Mouse (Mus musculus): ENCODE data around the gene Isl2. TPM values are rescaled to one million over a fixed set of nuclear protein-coding genes. Genes with fewer than 3 reads are reported as not detected.

The Isl2 gene
- 0.31 TPM in 1 of 2 replicates, not detected in the other for polyA plus RNA-seq (2015; fragmentation: Nextera tagmentation; extraction: Ambion mirVana)

DNA sequence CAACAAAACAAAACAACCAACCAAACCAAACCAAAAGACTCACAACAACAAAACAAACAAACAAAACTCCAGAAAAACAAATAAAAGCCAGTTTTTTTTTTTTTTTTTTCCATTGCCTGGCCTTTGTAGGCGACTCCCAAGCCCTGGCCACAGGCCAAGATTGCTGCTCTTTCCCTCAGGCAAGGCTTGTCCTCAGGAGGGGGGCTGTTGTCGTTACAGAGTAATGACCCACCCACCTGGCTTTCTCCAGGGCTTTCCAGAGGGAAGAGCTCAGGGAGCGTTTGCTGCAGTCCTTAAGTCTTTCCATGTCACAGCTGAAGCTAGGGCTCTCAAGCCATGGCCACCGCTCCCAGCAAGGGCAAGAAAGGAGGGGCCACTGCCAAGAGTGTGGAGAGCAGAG, at the start of gene Isl2:
Gene Isl2, plus strand, starts transcription at position 296 of the 400 bp plus-strand sequence.
- Histone ChIP-seq H3K27me3 (ENCODE audit: control insufficient read depth, insufficient read depth, low read depth, low read length) (peaks cover 57% of the 10 kb centered on the region), H3K4me3 (ENCODE audit: low read length) (no peak within 1 kb of the TSS), H3K9ac (ENCODE audit: low read length) (no peak within 1 kb of the TSS), H3K27ac (ENCODE audit: low read length) (no peak within 1 kb of the TSS), H3K36me3 (ENCODE audit: control insufficient read depth, insufficient read depth, low read length) (no peaks in the 10 kb centered on the region), H3K4me2 (ENCODE audit: low read depth, low read length) (no peak within 1 kb of the TSS), H3K4me1 (replicated peaks; ENCODE audit: control insufficient read depth, insufficient read depth, low read length) (peaks cover 17% of the 10 kb centered on the region), H3K9me3 (ENCODE audit: control insufficient read depth, low read length) (no peaks in the 10 kb centered on the region)
- WGBS = 8% methylated on average over 4 of the region's 4 CpGs
- ATAC-seq (ENCODE audit: low read depth) = no peak

DNA sequence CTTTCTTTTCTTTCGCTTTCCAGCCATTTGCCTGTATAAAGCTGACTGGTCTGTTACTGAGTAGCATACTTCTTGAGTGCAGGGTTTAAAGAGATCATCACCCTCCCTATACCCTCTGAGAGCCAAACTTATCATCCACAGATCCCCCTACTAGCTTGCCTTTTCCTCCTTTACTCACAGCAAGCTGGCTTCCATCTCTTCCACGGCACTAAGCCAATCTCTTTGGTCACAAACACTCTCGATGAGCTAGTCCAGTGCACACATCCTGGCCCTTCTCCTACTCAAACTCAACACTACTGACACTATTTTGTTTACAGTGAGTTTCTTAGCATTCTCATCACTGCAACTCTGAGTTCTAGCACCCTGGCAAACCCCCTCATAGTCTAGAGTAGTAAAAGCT, 30.6 kb upstream of the Isl2 start:
- no peaks in the 10 kb centered on the region for H3K27me3 ChIP-seq (ENCODE audit: control insufficient read depth, insufficient read depth, low read depth, low read length)
- 75% methylated on average over 3 of the region's 3 CpGs for WGBS
- H3K9me3 ChIP-seq (ENCODE audit: control insufficient read depth, low read length) = no peaks in the 10 kb centered on the region
- no peak for ATAC-seq (ENCODE audit: low read depth)
- no peak overlapping the region for H3K4me2 ChIP-seq (ENCODE audit: low read depth, low read length)
- peaks cover 14% of the 10 kb centered on the region; the same call in 1 of the 2 replicates for H3K4me1 ChIP-seq (replicated peaks; ENCODE audit: control insufficient read depth, insufficient read depth, low read length)
- no peak overlapping the region for H3K4me3 ChIP-seq (ENCODE audit: low read length)
- H3K9ac ChIP-seq (ENCODE audit: low read length) = no peak overlapping the region
- no peaks in the 10 kb centered on the region for H3K36me3 ChIP-seq (ENCODE audit: control insufficient read depth, insufficient read depth, low read length)
- no peak overlapping the region for H3K27ac ChIP-seq (ENCODE audit: low read length)

GRCm38 (mm10) chr9:55508701-55509100, 29.8 kb upstream of the Isl2 start:
- WGBS = 76% methylated on average over 4 of the region's 4 CpGs
- H3K27ac ChIP-seq (ENCODE audit: low read length) = no peak overlapping the region
- H3K4me3 ChIP-seq (ENCODE audit: low read length) = no peak overlapping the region
- no peak overlapping the region for H3K9ac ChIP-seq (ENCODE audit: low read length)
- H3K9me3 ChIP-seq (ENCODE audit: control insufficient read depth, low read length) = no peaks in the 10 kb centered on the region
- no peaks in the 10 kb centered on the region; the same call in 1 of the 2 replicates for H3K27me3 ChIP-seq (ENCODE audit: control insufficient read depth, insufficient read depth, low read depth, low read length)
- H3K36me3 ChIP-seq (ENCODE audit: control insufficient read depth, insufficient read depth, low read length) = no peaks in the 10 kb centered on the region
- no peak for ATAC-seq (ENCODE audit: low read depth)
- H3K4me1 ChIP-seq (replicated peaks; ENCODE audit: control insufficient read depth, insufficient read depth, low read length) = peaks cover 14% of the 10 kb centered on the region; the same call in 1 of the 2 replicates
- H3K4me2 ChIP-seq (ENCODE audit: low read depth, low read length) = no peak overlapping the region

GRCm38 (mm10) chr9:55509731-55510130, 28.7 kb upstream of the Isl2 start:
- Histone ChIP-seq H3K9me3 (ENCODE audit: control insufficient read depth, low read length) (no peaks in the 10 kb centered on the region), H3K4me1 (replicated peaks; ENCODE audit: control insufficient read depth, insufficient read depth, low read length) (peaks cover 14% of the 10 kb centered on the region; the same call in 1 of the 2 replicates), H3K27me3 (ENCODE audit: control insufficient read depth, insufficient read depth, low read depth, low read length) (no peaks in the 10 kb centered on the region; the same call in 1 of the 2 replicates), H3K4me3 (ENCODE audit: low read length) (no peak overlapping the region), H3K36me3 (ENCODE audit: control insufficient read depth, insufficient read depth, low read length) (no peaks in the 10 kb centered on the region), H3K27ac (ENCODE audit: low read length) (no peak overlapping the region), H3K9ac (ENCODE audit: low read length) (no peak overlapping the region), H3K4me2 (ENCODE audit: low read depth, low read length) (no peak overlapping the region)
- no peak for ATAC-seq (ENCODE audit: low read depth)
- WGBS = 72% methylated on average over 1 of the region's 1 CpGs

DNA sequence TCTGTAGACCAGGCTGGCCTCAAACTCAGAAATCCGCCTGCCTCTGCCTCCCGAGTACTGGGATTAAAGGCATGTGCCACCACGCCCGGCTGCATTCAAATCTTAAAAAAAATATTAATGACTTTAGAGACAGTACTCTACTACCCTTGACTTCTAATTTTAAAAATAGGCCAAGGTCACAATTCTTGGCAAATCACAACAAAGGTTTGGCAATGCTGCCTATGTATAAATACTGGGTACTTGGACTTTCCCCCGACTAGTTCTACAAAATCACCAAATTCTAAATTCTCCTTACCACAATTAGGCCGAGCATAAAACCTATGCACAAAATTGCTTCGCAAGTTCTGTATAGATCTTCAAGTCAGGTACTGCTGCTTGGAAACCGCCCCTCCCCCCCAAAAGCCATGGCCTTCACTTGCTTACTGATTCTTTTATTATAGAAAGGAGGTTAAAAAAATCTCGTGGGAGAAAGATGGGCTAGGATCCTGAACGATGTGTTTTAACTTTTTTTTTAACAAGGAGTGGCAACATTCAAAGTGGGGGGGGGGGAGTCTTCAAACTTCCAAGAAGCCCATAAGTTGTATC, 27.7 kb upstream of the Isl2 start:
- no peaks in the 10 kb centered on the region for H3K36me3 ChIP-seq (ENCODE audit: control insufficient read depth, insufficient read depth, low read length)
- no peaks in the 10 kb centered on the region; the same call in 1 of the 2 replicates for H3K27me3 ChIP-seq (ENCODE audit: control insufficient read depth, insufficient read depth, low read depth, low read length)
- ATAC-seq (ENCODE audit: low read depth) = no peak
- 74% methylated on average over 10 of the region's 10 CpGs for WGBS
- H3K9me3 ChIP-seq (ENCODE audit: control insufficient read depth, low read length) = no peaks in the 10 kb centered on the region
- peak overlapping the region; percentile 91 for H3K4me2 ChIP-seq (ENCODE audit: low read depth, low read length)
- peak overlapping the region; percentile 98 for H3K4me3 ChIP-seq (ENCODE audit: low read length)
- H3K4me1 ChIP-seq (replicated peaks; ENCODE audit: control insufficient read depth, insufficient read depth, low read length) = peaks cover 14% of the 10 kb centered on the region; the same call in 1 of the 2 replicates
- no peak overlapping the region for H3K27ac ChIP-seq (ENCODE audit: low read length)
- no peak overlapping the region for H3K9ac ChIP-seq (ENCODE audit: low read length)

- Histone ChIP-seq H3K4me2 (ENCODE audit: low read depth, low read length) (peak overlapping the region; percentile 91), H3K4me3 (ENCODE audit: low read length) (peak overlapping the region; percentile 98), H3K9ac (ENCODE audit: low read length) (peak overlapping the region; percentile 96), H3K36me3 (ENCODE audit: control insufficient read depth, insufficient read depth, low read length) (no peaks in the 10 kb centered on the region), H3K4me1 (replicated peaks; ENCODE audit: control insufficient read depth, insufficient read depth, low read length) (peaks cover 14% of the 10 kb centered on the region; the same call in 1 of the 2 replicates), H3K27me3 (ENCODE audit: control insufficient read depth, insufficient read depth, low read depth, low read length) (no peaks in the 10 kb centered on the region; the same call in 1 of the 2 replicates), H3K9me3 (ENCODE audit: control insufficient read depth, low read length) (no peaks in the 10 kb centered on the region), H3K27ac (ENCODE audit: low read length) (peak overlapping the region; percentile 94)
- under 1% methylated on average over 32 of the region's 32 CpGs for WGBS
- ATAC-seq (ENCODE audit: low read depth) = peak; percentile 85
Observed at GRCm38 (mm10) chr9:55511521-55511993, 26.9 kb upstream of the Isl2 start.

- peak within 1 kb of the TSS; percentile 94 for H3K27ac ChIP-seq (ENCODE audit: low read length)
- H3K36me3 ChIP-seq (ENCODE audit: control insufficient read depth, insufficient read depth, low read length) = no peaks in the 10 kb centered on the region
- H3K4me3 ChIP-seq (ENCODE audit: low read length) = peak within 1 kb of the TSS; percentile 98
- H3K4me2 ChIP-seq (ENCODE audit: low read depth, low read length) = peak within 1 kb of the TSS; percentile 91
- peak within 1 kb of the TSS; percentile 96 for H3K9ac ChIP-seq (ENCODE audit: low read length)
- WGBS = under 1% methylated on average over 47 of the region's 47 CpGs
- H3K4me1 ChIP-seq (replicated peaks; ENCODE audit: control insufficient read depth, insufficient read depth, low read length) = peaks cover 14% of the 10 kb centered on the region; the same call in 1 of the 2 replicates
- no peaks in the 10 kb centered on the region; the same call in none of the 2 replicates for H3K27me3 ChIP-seq (ENCODE audit: control insufficient read depth, insufficient read depth, low read depth, low read length)
- ATAC-seq (ENCODE audit: low read depth) = peak; percentile 100
- no peaks in the 10 kb centered on the region for H3K9me3 ChIP-seq (ENCODE audit: control insufficient read depth, low read length)
Observed at GRCm38 (mm10) chr9:55512027-55512543, 26.4 kb upstream of the Isl2 start, which contains the start of gene Etfa. Gene Etfa (minus strand): TSS chr9:55512243.

DNA sequence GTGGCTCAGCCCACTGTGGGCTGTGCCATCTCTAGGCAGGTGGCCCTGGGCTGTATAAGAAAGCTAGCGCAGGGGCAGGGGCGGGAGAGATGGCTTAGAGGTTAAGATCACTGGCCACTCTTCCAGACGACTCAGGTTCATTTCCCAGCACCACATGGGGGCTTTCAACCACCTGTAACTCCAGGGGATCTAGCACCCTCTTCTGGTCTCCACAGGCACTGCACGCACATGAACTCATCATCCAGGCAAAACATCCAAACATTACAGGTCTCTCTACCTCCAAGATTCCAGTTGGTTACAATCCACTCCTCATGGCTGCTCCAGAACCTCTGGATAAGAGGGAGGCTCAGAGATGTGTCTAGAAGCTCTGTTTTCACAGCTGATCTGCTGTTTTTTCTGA, 12.8 kb upstream of the Isl2 start:
- Histone ChIP-seq H3K9ac (ENCODE audit: low read length) (no peak overlapping the region), H3K27ac (ENCODE audit: low read length) (no peak overlapping the region), H3K4me2 (ENCODE audit: low read depth, low read length) (no peak overlapping the region), H3K9me3 (ENCODE audit: control insufficient read depth, low read length) (no peaks in the 10 kb centered on the region), H3K27me3 (ENCODE audit: control insufficient read depth, insufficient read depth, low read depth, low read length) (no peaks in the 10 kb centered on the region), H3K4me3 (ENCODE audit: low read length) (no peak overlapping the region), H3K4me1 (replicated peaks; ENCODE audit: control insufficient read depth, insufficient read depth, low read length) (no peaks in the 10 kb centered on the region), H3K36me3 (ENCODE audit: control insufficient read depth, insufficient read depth, low read length) (no peaks in the 10 kb centered on the region)
- 47% methylated on average over 4 of the region's 4 CpGs for WGBS
- no peak for ATAC-seq (ENCODE audit: low read depth)

GRCm38 (mm10) chr9:55535907-55536306, 2.6 kb upstream of the Isl2 start:
- WGBS = 22% methylated on average over 3 of the region's 3 CpGs
- Histone ChIP-seq H3K4me2 (ENCODE audit: low read depth, low read length) (no peak overlapping the region), H3K4me1 (replicated peaks; ENCODE audit: control insufficient read depth, insufficient read depth, low read length) (peaks cover 5% of the 10 kb centered on the region), H3K36me3 (ENCODE audit: control insufficient read depth, insufficient read depth, low read length) (no peaks in the 10 kb centered on the region), H3K4me3 (ENCODE audit: low read length) (no peak overlapping the region), H3K27me3 (ENCODE audit: control insufficient read depth, insufficient read depth, low read depth, low read length) (peaks cover 36% of the 10 kb centered on the region), H3K9ac (ENCODE audit: low read length) (no peak overlapping the region), H3K9me3 (ENCODE audit: control insufficient read depth, low read length) (no peaks in the 10 kb centered on the region), H3K27ac (ENCODE audit: low read length) (no peak overlapping the region)
- 0 out of 2 replicates have a peak, but pooled peaks have one; percentile 35 for ATAC-seq (ENCODE audit: low read depth)
